Mouse (Mus musculus) gastrocnemius, postnatal 4 days (tissue): ENCODE measurements around the gene Cdc45. TPM values are rescaled to one million over a fixed set of nuclear protein-coding genes. Genes with fewer than 3 reads are reported as not detected.

ENCODE experiments used
- DNase-seq, 2 experiments: peaks; one replicate each; pipeline ENCODE4 v3.0.0; 2021 to 2022; ENCODE audit warnings: low spot score in 2 of 2, mixed read lengths in 2 of 2
- total RNA-seq, 2 experiments: library from RNA; stranded (reverse); gene quantifications; 2 replicates each; pipeline ENCODE4 v1.2.3; 2021

The Cdc45 gene
- total RNA-seq, 2 experiments from 2014 or later, result 9.5 to 10.5 TPM

DNA sequence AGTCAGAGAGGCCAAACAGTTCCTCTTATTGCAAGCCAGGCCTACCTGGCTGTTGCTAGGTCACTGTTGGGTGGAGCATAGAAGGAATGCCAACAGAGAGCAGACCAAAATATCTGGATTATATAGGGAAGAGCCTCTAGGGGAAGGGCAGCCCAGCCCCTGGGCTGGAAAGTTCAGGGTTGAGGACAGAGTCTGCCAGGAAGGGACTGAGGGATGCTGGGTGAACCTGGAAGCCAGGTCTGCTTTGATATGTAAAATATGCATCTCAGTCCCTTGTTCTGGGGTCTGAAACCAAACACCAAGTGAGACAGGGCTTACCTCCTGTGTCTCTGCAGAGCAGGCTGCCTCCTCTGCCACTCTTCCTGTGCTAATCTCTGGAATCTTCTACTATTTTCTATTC lies 73.5 kb downstream of the Cdc45 start:
- DNase-seq, result no peak

DNA sequence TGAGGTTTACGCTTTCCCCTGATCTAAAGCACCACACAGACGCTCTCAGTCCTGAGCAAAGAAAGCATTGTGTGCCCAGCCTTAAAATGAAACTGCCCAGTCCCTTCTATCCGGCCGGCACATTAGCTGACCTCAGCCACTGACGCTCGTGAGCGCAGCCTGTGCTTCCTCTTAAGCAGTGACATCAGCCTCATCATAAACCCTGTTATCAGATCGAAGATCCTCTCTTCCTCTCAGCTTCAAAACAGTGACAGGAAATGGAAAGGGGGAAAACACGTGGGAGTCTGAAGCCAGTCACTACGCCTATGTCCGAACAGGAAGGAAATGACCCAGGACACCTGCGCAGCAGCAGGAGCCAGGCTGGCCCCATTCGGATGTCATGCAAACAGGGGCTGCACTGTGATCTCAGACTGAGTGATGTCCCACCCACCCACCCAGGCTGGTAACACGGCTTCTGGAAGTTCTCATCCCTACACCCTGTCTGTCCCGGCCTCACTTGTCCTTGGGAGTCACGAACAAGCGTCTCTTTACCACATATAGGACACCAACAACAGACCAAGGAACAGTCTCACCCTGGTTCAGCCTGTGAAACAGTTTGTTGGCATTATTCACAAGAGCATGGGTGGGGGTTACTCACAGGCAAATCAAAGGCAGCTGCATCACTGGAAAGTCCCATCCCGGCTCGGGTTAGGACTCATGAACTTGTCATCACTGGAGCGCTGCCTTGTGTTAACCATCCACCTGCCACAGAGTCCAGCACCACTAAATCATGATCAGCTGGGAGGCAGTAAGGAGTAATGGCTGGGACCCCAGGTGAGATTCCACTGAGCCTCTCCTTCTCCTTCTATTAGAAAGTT lies 78.5 kb downstream of the Cdc45 start:
- DNase-seq, result no peak

DNA sequence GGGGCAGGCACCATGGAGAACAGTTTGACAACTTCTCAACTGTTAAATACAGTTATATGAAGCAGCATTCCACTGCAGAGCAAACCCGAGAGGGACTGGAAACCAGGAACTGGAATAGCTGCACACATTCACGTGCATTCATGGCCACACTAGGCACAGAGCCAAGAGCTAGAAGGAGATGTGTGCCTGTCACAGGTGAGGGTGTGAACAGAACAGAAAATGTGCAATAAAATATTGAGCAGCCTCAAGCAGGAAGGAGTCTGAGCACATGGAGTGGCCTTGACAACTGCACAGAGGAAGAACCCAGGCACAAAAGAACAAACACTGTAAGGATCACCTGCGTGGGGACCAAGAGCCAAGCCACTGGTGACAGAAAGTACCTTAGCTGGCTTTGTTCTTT lies 81.1 kb downstream of the Cdc45 start:
- no peak for DNase-seq

Other genes with a start within 250 kb of the Cdc45 start
- 10 to 100 TPM in 1 of 2 experiments, 1 to 10 TPM in 1; 3.9 to 10.8 TPM for gene Tbx1, start 221.3 kb downstream of the Cdc45 start, total RNA-seq
- gene Gp1bb, start 189.6 kb downstream of the Cdc45 start, total RNA-seq, result under 1 TPM in 1 of 2 experiments, not detected in 1; 0.27 TPM
- 1 to 10 TPM; 2.2 to 3.6 TPM for gene Gm49601, start 185.6 kb downstream of the Cdc45 start, total RNA-seq
- 10 to 100 TPM; 11.3 to 12.9 TPM for gene Sept5, start 182.0 kb downstream of the Cdc45 start, total RNA-seq
- 10 to 100 TPM; 47.8 to 59.5 TPM for gene Cldn5, start 35.1 kb downstream of the Cdc45 start, total RNA-seq
- 10 to 100 TPM; 55.4 to 68.1 TPM for gene Ufd1, start 208 bp downstream of the Cdc45 start, total RNA-seq
- 10 to 100 TPM; 14.9 to 15.9 TPM for gene 2510002D24Rik, start 24.6 kb upstream of the Cdc45 start, total RNA-seq
- 1 to 10 TPM; 4.2 TPM for gene Gm28539, start 24.6 kb upstream of the Cdc45 start, total RNA-seq
- 10 to 100 TPM; 45.8 to 47.6 TPM for gene Mrpl40, start 64.9 kb upstream of the Cdc45 start, total RNA-seq
- gene Hira, start 65.0 kb upstream of the Cdc45 start, total RNA-seq, result 10 to 100 TPM; 38.9 to 44.8 TPM